Mouse (Mus musculus): ENCODE measurements around the gene P3h3.

- TF ChIP-seq POLR2A (IDR thresholded peaks at IDR 0.05; ENCODE audit: extremely low read depth, insufficient read depth, low read length) (no peak), CTCF (IDR thresholded peaks at IDR 0.05; ENCODE audit: low read depth, low read length) (no peak)
Observed at GRCm38 (mm10) chr6:124900801-124901480, 43.4 kb upstream of the P3h3 start.

Data from liver, adult 2 months (tissue).